Mouse (Mus musculus) ES-CJ7 (cell line): ENCODE measurements at regions not wholly inside any gene's neighbourhood (a gene's known extent, or its start where the extent isn't known, plus 50 kb on each side); places are given as distances from the start of the nearest gene placed in this dataset.
A peak's percentile ranks its signal among the peaks of the same experiment; 100 is the strongest.

Source experiments
- DNase-seq: peaks from one replicate; pipeline ENCODE4 v3.0.0; 2011; ENCODE audit warnings: low read depth, low spot score

GRCm38 (mm10) chr1:43882576-43882975 lies 50.9 kb upstream of the Tpp2 start:
- peak; percentile 54 for DNase-seq

DNA sequence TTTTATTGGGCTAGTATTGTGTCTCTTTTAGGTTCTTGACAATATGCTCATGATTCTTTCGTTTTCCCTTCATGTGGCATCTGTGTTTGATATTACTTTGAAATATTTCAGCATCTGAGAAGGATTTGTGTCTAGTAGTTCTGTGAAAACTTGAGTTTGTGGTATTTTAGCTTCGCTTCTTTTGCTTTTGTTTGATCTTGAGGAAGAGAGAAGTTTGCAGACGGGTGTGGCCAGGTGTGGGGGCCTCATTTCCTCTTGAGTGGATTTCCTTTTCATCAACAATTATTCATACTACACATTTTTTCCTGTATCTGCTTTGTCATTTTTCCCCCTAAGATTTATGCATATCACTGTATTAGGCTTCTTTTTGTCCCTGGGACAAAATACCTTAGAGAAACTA lies 52.8 kb upstream of the Uxs1 start:
- no peak for DNase-seq

GRCm38 (mm10) chr1:43879896-43880295 lies 52.3 kb upstream of the Uxs1 start:
- no peak for DNase-seq

DNA sequence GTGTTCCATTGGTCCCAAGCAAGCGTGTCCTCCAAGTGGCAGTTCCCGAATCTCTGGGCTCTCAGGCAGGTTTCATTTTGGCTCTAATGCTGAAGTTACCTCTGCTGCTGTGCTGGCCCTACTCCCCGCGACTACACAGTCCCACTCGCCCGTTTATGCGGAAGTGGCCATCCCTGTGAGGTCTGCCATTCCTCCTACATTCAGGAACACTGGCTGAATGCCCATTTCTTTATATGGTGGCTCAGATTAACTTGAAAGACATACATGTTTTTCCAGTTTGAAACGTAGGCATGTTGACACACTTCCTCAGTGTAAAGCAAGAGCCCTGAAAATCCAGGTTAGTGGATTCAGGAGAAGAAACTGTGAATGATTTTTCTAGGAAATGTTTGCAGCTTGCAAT lies 51.6 kb upstream of the Uxs1 start:
- no peak for DNase-seq

GRCm38 (mm10) chr1:43878163-43878562 lies 50.6 kb upstream of the Uxs1 start:
- DNase-seq: no peak

DNA sequence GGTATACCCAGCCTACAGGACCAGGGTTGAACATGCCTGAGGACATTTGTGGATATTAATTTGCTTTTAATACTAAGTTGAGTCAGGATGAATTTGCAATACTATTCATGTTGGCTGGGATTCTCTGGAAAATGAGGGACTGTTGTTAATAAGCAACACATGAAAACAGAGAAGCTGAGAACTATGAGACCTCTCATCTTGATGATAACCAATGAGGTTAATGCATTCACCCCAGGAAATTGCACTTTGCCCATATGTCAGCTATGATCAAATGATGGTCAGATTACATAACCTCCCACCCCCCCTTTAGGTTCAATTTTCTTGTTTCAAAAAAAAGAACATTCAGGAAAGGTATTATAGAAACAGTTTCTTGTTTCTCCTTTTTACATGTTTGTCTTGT lies 50.1 kb upstream of the Uxs1 start:
- DNase-seq: no peak
